Mouse (Mus musculus): ENCODE results near the gene Nos1ap.

Gene Nos1ap

DNA sequence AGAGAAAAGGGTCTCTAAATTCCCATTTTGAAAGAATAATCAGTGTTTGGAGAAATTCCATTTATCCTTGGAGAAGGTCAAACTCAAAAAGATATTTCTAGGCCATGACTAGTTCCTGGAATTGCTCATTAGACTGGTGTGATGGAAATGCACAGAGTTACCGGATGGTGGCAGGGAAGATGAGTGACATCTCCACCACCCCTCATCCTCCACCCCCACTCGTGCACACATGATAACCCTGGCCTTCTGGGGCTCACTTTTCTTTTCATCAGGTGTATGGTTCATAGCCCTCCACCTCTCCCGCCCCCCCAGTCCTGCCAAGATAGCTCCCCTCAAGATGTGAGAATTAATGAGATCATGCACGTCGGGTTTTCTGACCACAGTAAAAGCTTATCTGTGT lies 296.4 kb downstream of the Nos1ap start:
- no peak for DNase-seq (ENCODE audit: low spot score in 2 of 2)

- DNase-seq (ENCODE audit: low spot score in 2 of 2): no peak
Observed at GRCm38 (mm10) chr1:170292239-170292951, 297.3 kb downstream of the Nos1ap start.

DNA sequence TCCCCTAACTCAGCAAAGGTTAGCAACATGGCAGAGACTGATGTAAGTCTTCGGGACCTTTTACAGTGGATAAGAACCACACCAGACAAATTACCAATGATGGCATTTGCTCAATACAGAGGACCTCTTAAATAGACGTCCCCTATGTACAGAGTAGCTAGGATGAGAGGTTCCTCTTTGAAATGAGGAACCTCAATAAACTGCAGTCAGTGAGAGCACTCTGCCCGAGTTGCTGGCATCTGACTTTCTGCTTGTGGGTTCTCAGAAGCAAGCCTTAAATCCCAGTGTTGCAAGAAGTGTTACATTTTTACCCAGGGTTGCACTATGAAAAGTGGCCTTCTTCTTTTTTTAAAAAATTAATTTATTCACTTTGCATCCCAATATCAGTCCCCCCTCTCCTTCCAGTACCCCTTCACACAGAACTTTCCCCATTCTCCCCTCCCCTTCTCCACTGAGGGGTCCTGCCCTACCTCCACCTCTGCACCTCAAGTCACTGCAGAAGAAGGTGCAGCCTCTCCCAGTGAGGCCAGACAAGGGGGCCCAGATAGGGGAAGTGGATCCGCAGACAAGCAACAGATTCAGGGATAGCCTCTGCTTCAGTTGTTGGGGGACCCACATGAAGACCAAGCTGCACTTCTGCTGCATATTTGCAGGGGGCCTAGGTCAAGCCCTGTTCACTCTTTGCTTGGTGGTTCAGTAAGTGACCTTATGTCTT lies 307.1 kb downstream of the Nos1ap start:
- DNase-seq (ENCODE audit: low spot score in 2 of 2): no peak

- DNase-seq (ENCODE audit: low spot score in 2 of 2): no peak
Observed at GRCm38 (mm10) chr1:170277016-170277415, 312.6 kb downstream of the Nos1ap start, which contains the start of gene Sh2d1b1. Sh2d1b1 (plus strand) TSS chr1:170277320.

DNA sequence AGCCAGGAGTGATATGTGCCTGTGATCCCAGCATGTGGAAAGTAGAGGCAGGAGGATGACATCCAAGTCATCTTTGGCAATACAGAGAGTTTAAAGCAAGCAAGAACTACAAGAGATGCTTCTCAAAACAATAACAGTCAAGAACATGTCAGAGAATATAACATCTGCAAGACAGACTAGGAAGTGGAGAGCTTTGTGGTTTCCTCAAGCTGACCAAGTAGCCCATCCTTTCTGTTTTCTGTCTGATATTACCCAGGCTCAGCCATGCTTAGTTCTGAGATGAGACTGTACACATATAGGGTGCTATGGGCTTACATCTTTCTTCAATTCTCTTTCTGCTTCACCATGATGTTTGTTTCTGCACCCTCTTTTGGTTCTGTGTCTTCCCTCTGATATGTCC lies 316.4 kb downstream of the Nos1ap start:
- no peak for DNase-seq (ENCODE audit: low spot score in 2 of 2)

DNA sequence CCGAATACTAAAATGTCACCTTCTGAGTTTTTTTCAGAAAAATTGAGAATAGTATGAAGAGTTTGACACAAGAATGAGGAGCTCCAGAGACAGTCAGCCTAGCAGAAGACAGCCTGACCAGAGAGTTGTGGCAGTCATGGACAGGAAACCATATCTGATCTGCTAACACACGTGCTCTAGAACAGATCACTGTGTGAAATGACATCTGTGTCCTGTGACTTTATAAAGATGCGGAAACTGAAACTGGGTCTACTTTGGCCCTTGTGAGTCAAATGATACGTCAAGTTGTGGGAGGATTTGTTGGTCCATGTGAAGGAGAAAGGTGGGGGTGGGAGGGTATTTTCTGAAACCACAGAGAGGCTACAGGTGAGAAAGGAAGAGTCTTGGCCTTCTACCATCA lies 319.0 kb downstream of the Nos1ap start:
- no peak for DNase-seq (ENCODE audit: low spot score in 2 of 2)

- no peak for DNase-seq (ENCODE audit: low spot score in 2 of 2)
Observed at GRCm38 (mm10) chr1:170270281-170270680, 319.4 kb downstream of the Nos1ap start.

GRCm38 (mm10) chr1:170255560-170255910 lies 334.1 kb downstream of the Nos1ap start:
- DNase-seq (ENCODE audit: low spot score in 2 of 2): peak; percentile 67 to 71

GRCm38 (mm10) chr1:170254893-170255559 lies 334.6 kb downstream of the Nos1ap start:
- peak in 1 of 2 experiments; percentile 5 for DNase-seq (ENCODE audit: low spot score in 2 of 2)

Measured in thymus, postnatal 10 days (tissue).